Mouse (Mus musculus) cerebellum, adult 11 months (tissue): Measurements from ENCODE around the gene Olfr739.

Source experiments
- DNase-seq: peaks from one replicate; pipeline ENCODE4 v3.0.0; 2022

Olfr739 gene

GRCm38 (mm10) chr14:50418326-50418725 is at the start of gene Olfr739:
Olfr739 (plus strand) TSS chr14:50418626.
- no peak for DNase-seq

GRCm38 (mm10) chr14:50380863-50381262 is 37.6 kb upstream of the Olfr739 start, which contains the start of gene Olfr736:
Olfr736 (plus strand) TSS chr14:50381163.
- no peak for DNase-seq

- DNase-seq = no peak
Measured at GRCm38 (mm10) chr14:50407268-50407667, 11.2 kb upstream of the Olfr739 start, which contains the start of gene Olfr738. Olfr738 (plus strand) TSS chr14:50407568.

GRCm38 (mm10) chr14:50445245-50445644 is 26.8 kb downstream of the Olfr739 start, which contains the start of gene Olfr740:
Olfr740 (plus strand) TSS chr14:50445545.
- DNase-seq = no peak

GRCm38 (mm10) chr14:50472438-50472837 is 54.0 kb downstream of the Olfr739 start, which contains the start of gene Olfr741:
Olfr741 (plus strand) TSS chr14:50472738.
- DNase-seq = no peak
